Mouse (Mus musculus) layer of hippocampus, postnatal 25 days (tissue): ENCODE data around the gene Plekha7. TPM values are rescaled to one million over a fixed set of nuclear protein-coding genes. Genes with fewer than 3 reads are reported as not detected.

ENCODE experiments used
- DNase-seq, 2 experiments: peaks; one replicate each; pipeline ENCODE4 v3.0.0; 2022; ENCODE audit warnings: mixed read lengths in 2 of 2, low spot score in 1 of 2; ENCODE audit errors: extremely low spot score in 1 of 2
- total RNA-seq, 2 experiments: library from RNA; stranded (reverse); gene quantifications; 2 replicates each; pipeline ENCODE4 v1.2.3; 2021

The Plekha7 gene
- total RNA-seq = 10 to 100 TPM; 17.3 to 22.8 TPM

- DNase-seq = no peak
These were observed at the start of gene Plekha7 for GRCm38 (mm10) chr7:116307871-116308631. Gene Plekha7, minus strand, starts transcription at chr7:116308376.

DNA sequence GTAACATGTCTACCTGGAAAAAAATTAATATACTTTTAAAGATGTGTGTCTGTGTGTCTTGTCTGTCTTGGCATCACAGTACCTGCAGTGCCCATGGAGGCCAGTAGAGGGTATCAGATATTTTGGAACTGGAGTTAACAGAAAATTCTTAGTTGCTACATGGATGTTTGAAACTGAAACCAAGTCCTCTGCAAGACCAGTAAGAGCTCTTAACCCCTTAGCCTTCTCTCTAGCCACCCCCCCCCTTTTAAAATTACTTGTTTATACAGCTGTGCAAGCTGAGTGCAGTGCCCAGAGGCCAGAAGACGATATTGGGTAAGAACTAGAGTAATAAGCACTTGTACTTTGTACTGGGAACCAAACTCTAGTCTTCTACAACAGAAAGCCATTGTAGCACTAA lies 28.1 kb upstream of the Plekha7 start:
- DNase-seq = peak in 1 of 2 experiments; percentile 59

GRCm38 (mm10) chr7:116335133-116335532 lies 27.0 kb upstream of the Plekha7 start:
- no peak for DNase-seq

DNA sequence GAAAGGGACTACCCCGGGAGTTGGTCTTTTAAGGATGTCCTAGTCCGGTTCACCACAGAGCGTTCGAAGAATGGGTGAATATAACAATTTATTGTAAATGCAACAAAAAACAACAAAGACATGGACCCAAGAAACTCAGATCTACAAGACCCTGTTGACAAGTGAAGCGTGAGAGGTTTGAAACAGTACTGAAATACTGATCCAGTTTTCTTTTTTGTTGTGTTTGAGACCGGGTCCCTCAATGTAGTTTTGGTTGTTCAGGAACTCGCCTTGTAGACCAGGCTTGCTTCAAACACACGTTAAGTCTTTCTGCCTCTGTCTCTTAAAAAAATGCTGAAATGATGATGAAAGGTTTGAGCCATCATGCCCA lies 26.5 kb upstream of the Plekha7 start:
- DNase-seq = no peak

- peak; percentile 96 to 98 for DNase-seq
These were observed 25.8 kb upstream of the Plekha7 start, which contains the start of gene Rps13 for GRCm38 (mm10) chr7:116333713-116334668. Gene Rps13, minus strand, starts transcription at chr7:116334195.

- no peak for DNase-seq
These were observed 23.1 kb upstream of the Plekha7 start for GRCm38 (mm10) chr7:116331246-116331645.

DNA sequence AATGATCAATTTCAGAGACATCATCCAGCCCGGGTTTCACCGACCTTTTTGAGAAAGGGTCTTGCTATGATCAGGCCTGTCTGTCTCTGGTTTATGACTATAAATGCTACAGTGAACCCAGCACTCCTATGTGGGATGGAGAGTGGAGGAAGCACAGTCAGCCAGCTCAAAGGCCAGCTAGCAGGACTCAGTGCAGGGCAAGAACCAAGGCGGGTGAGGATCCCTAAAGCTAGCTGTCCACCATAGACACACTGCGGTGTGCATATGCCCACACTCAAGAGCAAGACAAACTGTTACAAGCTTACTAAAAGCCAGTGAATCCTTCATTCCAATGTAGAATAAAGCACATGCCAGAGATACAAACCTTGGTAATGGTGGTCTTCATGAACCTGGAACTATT lies 21.7 kb upstream of the Plekha7 start:
- DNase-seq = no peak

DNA sequence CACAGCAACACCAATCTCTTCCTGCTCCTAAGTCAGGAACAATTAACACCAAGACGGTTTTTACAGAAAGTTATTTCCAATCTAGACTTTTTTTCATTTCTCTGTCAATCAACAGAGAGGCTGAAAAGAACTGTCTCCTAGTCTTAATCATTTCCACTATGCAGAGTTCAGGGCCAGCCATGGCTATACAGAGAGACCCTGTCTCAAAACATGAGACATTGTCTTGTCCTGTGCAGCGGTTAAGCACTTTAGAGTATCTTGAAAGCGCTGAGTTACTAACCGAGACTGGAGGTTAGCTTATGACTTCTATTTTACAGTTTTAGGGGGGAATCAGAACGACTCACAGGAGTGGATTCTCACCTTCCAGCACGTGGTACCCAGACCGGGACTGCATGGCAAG lies 20.6 kb upstream of the Plekha7 start:
- no peak for DNase-seq

GRCm38 (mm10) chr7:116327901-116328300 lies 19.7 kb upstream of the Plekha7 start:
- DNase-seq = no peak

DNA sequence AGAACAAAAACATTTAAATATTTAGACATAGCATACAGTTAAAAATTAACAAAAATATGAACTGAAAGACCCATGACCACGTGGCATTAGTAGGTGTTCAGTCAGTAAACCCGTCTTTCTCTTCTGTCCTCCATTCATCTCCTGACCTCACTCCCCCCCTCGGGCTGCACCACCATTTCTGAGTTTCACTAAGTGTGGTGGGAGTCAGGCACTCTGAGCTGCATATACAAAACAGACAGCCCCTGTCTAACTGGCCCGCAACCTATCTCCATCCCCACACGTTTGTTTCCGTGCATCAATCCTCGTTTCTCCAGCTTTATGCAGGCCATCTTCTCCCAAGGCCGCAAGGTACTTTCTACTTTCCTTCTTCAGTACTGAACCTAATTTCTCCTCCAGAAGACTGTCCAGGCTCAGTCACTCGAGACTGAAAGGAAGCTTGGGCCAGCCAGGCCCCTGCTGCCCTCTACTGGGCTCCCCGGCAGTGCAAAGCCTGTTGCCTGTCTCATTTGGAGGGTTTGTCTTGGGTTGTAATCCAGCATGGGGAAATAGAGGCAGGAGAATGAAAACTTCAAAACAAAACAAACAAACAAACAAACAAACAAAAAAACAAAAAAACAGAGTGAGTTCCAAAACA lies 15.3 kb upstream of the Plekha7 start:
- peak; percentile 40 to 66 for DNase-seq

- no peak for DNase-seq
These were observed 1.3 kb upstream of the Plekha7 start for GRCm38 (mm10) chr7:116309456-116309855.

GRCm38 (mm10) chr7:116308632-116308991 lies 436 bp upstream of the Plekha7 start:
- DNase-seq = no peak

GRCm38 (mm10) chr7:116307099-116307870 lies 891 bp downstream of the Plekha7 start:
- DNase-seq = peak in 1 of 2 experiments; percentile 37

GRCm38 (mm10) chr7:116306601-116307000 lies 1.6 kb downstream of the Plekha7 start:
- no peak for DNase-seq

GRCm38 (mm10) chr7:116301661-116302311 lies 6.4 kb downstream of the Plekha7 start:
- no peak for DNase-seq

GRCm38 (mm10) chr7:116301144-116301543 lies 7.0 kb downstream of the Plekha7 start:
- no peak for DNase-seq

DNA sequence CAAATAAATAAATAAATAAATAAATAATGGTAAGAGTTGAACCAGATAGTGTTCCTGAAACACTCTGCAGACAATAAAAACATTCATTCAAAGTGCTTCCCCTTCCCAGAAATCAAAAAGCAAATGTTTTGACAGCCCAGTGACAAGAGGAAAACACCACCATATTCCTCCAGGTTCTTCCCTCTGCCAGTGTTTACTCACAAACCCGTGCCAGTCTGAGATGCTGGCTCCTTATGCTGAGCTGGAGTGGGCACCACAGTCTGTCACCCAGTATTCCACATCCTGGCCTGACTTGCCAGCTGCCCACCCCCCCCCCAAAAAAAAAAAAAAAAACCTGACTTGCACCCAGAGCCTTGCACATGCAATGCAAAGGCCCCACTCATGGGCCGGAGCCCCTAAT lies 9.3 kb downstream of the Plekha7 start:
- DNase-seq = no peak

DNA sequence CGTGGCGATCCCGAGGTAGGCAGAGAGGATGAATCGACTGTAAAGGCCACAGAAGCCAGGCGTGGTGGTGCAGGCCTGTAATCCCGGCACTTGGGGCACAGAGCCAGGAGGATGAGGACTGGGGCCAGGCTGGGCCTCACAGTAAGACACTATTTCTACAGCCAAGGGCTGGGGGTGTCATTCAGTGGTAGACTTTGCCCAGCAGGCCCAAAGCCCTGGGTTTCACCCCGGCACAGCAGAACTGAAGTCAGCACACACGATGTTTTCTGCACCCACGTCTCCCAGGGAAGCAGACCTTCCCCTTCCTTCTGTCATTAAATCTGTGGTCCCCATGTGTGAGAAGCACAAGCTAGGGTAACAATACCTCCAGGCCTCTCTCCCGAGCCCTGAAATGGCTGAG lies 9.8 kb downstream of the Plekha7 start:
- no peak for DNase-seq

DNA sequence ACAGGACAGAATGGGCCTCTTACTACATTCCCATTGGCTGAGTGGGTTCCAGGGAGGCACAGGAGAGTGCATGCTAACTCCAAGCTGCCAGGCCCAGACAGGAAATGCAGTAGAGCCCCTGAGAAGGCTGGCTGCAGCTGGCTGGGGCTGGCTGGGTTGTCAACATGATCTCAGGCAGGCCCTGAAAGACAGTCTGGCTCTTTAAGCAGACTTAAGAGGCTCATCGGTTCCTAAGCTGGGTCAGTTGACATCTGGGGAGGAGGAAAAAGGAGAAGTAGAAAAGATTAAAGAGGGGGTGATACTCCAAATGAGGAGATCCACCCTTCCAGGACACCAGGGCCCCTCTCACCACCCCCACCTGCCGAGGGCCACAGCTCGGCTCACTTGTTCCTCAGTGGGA lies 13.2 kb downstream of the Plekha7 start:
- no peak for DNase-seq

DNA sequence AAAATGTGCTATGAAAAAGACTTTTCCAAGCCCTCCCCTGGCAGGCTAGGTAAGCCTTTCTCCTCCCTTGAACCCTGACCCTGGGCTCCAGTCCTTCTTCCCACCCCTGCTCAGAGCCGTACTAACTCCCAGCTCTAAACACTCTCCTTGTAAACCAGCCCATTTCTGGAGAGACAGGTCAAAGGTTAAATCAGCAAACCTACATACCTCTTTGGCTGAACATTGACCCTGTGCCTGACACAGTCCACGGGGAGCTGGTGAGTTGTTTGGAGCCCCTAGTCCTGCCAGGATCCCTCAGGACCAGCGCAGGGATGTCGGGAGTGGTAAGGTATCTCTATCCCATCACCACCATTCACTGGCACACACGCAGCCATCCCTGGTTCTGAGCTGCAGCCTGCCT lies 15.8 kb downstream of the Plekha7 start:
- no peak for DNase-seq
